Mouse (Mus musculus): ENCODE results near the gene Gpr61. TPM values are rescaled to one million over a fixed set of nuclear protein-coding genes. Genes with fewer than 3 reads are reported as not detected.

Gpr61 gene
- total and polyA plus RNA-seq, 3 experiments: 0.27 TPM; not detected in 2

GRCm38 (mm10) chr3:108147386-108148235 is 7.1 kb downstream of the Gpr61 start (continued):
- no peak for TF ChIP-seq USF2 (conservative IDR thresholded peaks at IDR 0.05; ENCODE audit: low read depth, low read length)

- Histone ChIP-seq H3K27me3 (replicated peaks) (no peaks in the 10 kb centered on the region), H3K9me3 (replicated peaks; ENCODE audit: low read length) (no peaks in the 10 kb centered on the region), H3K27ac (ENCODE audit: insufficient read depth, low read depth) (no peak overlapping the region), H3K4me1 (ENCODE audit: control insufficient read depth in 1 of 2, insufficient read depth in 2 of 2) (peaks cover 0 to 25% of the 10 kb centered on the region in 2 experiments; a peak in 2 of 4 replicates), H3K4me3 (replicated peaks in 1 of 3; ENCODE audit: low read depth in 2 of 3, low read length in 2 of 3, poor library complexity in 1 of 3) (peak overlapping the region; percentile 76 to 98 (median 94)), H3K9ac (ENCODE audit: insufficient read depth, low read depth) (peak overlapping the region; percentile 90), H3K4me2 (ENCODE audit: insufficient read depth, low read depth, poor library complexity, severe bottlenecking) (peak overlapping the region; percentile 96), H3K79me2 (replicated peaks; ENCODE audit: control insufficient read depth, extremely low read depth, insufficient read depth, poor library complexity, severe bottlenecking) (peaks cover 32% of the 10 kb centered on the region), H3K36me3 (replicated peaks in 1 of 2; ENCODE audit: control insufficient read depth in 1 of 2, insufficient read depth in 1 of 2, low read length in 1 of 2) (peaks cover 0 to 37% of the 10 kb centered on the region in 2 experiments)
- dilution Hi-C loops (cut with MboI; ENCODE audit: extremely low pct_ligation_motif_present, extremely low pct_unique_long_range_greater_than_20kb, low sequenced_read_pairs): no loop called here
- no peak for TF ChIP-seq CTCF (conservative IDR thresholded peaks at IDR 0.05 in 1 of 2, IDR thresholded peaks at IDR 0.05 in 1 of 2; ENCODE audit: low read depth in 2 of 2, low read length in 2 of 2)
- no peak for TF ChIP-seq PAX5 (IDR thresholded peaks at IDR 0.05; ENCODE audit: low read length)
- TF ChIP-seq NRF1 (IDR thresholded peaks at IDR 0.05; ENCODE audit: low read depth, low read length): no peak
- no peak for TF ChIP-seq ZMIZ1 (IDR thresholded peaks at IDR 0.05; ENCODE audit: low read depth, low read length)
- TF ChIP-seq TCF12 (IDR thresholded peaks at IDR 0.05; ENCODE audit: low read depth, low read length): no peak
- no peak for TF ChIP-seq JUND (conservative IDR thresholded peaks at IDR 0.05; ENCODE audit: low read depth, low read length)
- no peak for TF ChIP-seq JUN (IDR thresholded peaks at IDR 0.05; ENCODE audit: insufficient read depth, low read depth, low read length)
- TF ChIP-seq CHD2 (IDR thresholded peaks at IDR 0.05; ENCODE audit: low read length): no peak
- no peak for TF ChIP-seq MEF2A (IDR thresholded peaks at IDR 0.05; ENCODE audit: borderline replicate concordance, low read depth, low read length)
- TF ChIP-seq NELFE (IDR thresholded peaks at IDR 0.05; ENCODE audit: low read depth, low read length): no peak
- TF ChIP-seq TBP (conservative IDR thresholded peaks at IDR 0.05; ENCODE audit: low read depth, low read length): no peak
- TF ChIP-seq IRF4 (IDR thresholded peaks at IDR 0.05; ENCODE audit: low read depth, low read length): no peak
- in situ Hi-C loops (cut with MboI; ENCODE audit: low pct_ligation_motif_present, low pct_unique_long_range_greater_than_20kb, low sequenced_read_pairs): loop anchor here (5.0 to 10.0 kb wide), 2 partner anchors 64 to 212 kb away; partner anchors contain the start of gene Gstm7
- no peak for DNase-seq (ENCODE audit: extremely low read depth)
Observed at GRCm38 (mm10) chr3:108146671-108147070, 8.0 kb downstream of the Gpr61 start.

GRCm38 (mm10) chr3:108145534-108146445 is 8.9 kb downstream of the Gpr61 start, which contains the start of gene Gnai3:
TSS of gene Gnai3 (minus strand) at chr3:108146146.
- DNase-seq (ENCODE audit: extremely low read depth): peak; percentile 96
- peak; percentile 71; the same call in 1 of the 2 replicates for TF ChIP-seq IRF4 (IDR thresholded peaks at IDR 0.05; ENCODE audit: low read depth, low read length)
- TF ChIP-seq UBTF (IDR thresholded peaks at IDR 0.05; ENCODE audit: low read depth, low read length): peak; percentile 57; the same call in 1 of the 2 replicates
- no peak for TF ChIP-seq JUN (IDR thresholded peaks at IDR 0.05; ENCODE audit: insufficient read depth, low read depth, low read length)
- no peak for TF ChIP-seq SMC3 (IDR thresholded peaks at IDR 0.05; ENCODE audit: low read depth, low read length)
- TF ChIP-seq USF1 (IDR thresholded peaks at IDR 0.05; ENCODE audit: low read depth, low read length): no peak
- TF ChIP-seq MAFK (IDR thresholded peaks at IDR 0.05; ENCODE audit: insufficient replicate concordance, low read length): no peak
- TF ChIP-seq TCF12 (IDR thresholded peaks at IDR 0.05; ENCODE audit: low read depth, low read length): peak; percentile 94
- peak; percentile 84 for TF ChIP-seq MXI1 (IDR thresholded peaks at IDR 0.05; ENCODE audit: low read depth, low read length)
- TF ChIP-seq MAZ (IDR thresholded peaks at IDR 0.05; ENCODE audit: low read depth, low read length): no peak
- TF ChIP-seq EP300 (IDR thresholded peaks at IDR 0.05; ENCODE audit: low read length): no peak
- no peak for TF ChIP-seq GABPA (IDR thresholded peaks at IDR 0.05; ENCODE audit: insufficient replicate concordance, low read depth, low read length)
- peak; percentile 62; the same call in 1 of the 2 replicates for TF ChIP-seq MEF2A (IDR thresholded peaks at IDR 0.05; ENCODE audit: borderline replicate concordance, low read depth, low read length)
- no peak for TF ChIP-seq RAD21 (IDR thresholded peaks at IDR 0.05; ENCODE audit: low read depth, low read length)
- no peak for TF ChIP-seq USF2 (conservative IDR thresholded peaks at IDR 0.05; ENCODE audit: low read depth, low read length)
- peak; percentile 46; the same call in 1 of the 2 replicates for TF ChIP-seq CHD1 (IDR thresholded peaks at IDR 0.05; ENCODE audit: low read depth, low read length)
- TF ChIP-seq ELF1 (IDR thresholded peaks at IDR 0.05; ENCODE audit: low read depth, low read length): peak; percentile 89

More at GRCm38 (mm10) chr3:108145534-108146445, 8.9 kb downstream of the Gpr61 start, which contains the start of gene Gnai3:
- peaks cover 0 to 25% of the 10 kb centered on the region in 2 experiments; a peak in 2 of 4 replicates for H3K4me1 ChIP-seq (ENCODE audit: control insufficient read depth in 1 of 2, insufficient read depth in 2 of 2)
- H3K79me2 ChIP-seq (replicated peaks; ENCODE audit: control insufficient read depth, extremely low read depth, insufficient read depth, poor library complexity, severe bottlenecking): peaks cover 37% of the 10 kb centered on the region
- dilution Hi-C loops (cut with MboI; ENCODE audit: extremely low pct_ligation_motif_present, extremely low pct_unique_long_range_greater_than_20kb, low sequenced_read_pairs) (no loop called here), in situ Hi-C loops (cut with MboI; ENCODE audit: low pct_ligation_motif_present, low pct_unique_long_range_greater_than_20kb, low sequenced_read_pairs) (loop anchor here (5.0 to 10.0 kb wide), 2 partner anchors 63 to 211 kb away; partner anchors contain the start of gene Gstm7)
- H3K27me3 ChIP-seq (replicated peaks): no peaks in the 10 kb centered on the region
- H3K9me3 ChIP-seq (replicated peaks; ENCODE audit: low read length): no peaks in the 10 kb centered on the region
- peaks cover 0 to 37% of the 10 kb centered on the region in 2 experiments for H3K36me3 ChIP-seq (replicated peaks in 1 of 2; ENCODE audit: control insufficient read depth in 1 of 2, insufficient read depth in 1 of 2, low read length in 1 of 2)
- H3K9ac ChIP-seq (ENCODE audit: insufficient read depth, low read depth): peak within 1 kb of the TSS; percentile 90
- H3K4me3 ChIP-seq (replicated peaks in 1 of 3; ENCODE audit: low read depth in 2 of 3, low read length in 2 of 3, poor library complexity in 1 of 3): peak within 1 kb of the TSS; percentile 76 to 98 (median 94)
- peak within 1 kb of the TSS; percentile 96 for H3K4me2 ChIP-seq (ENCODE audit: insufficient read depth, low read depth, poor library complexity, severe bottlenecking)
- H3K27ac ChIP-seq (ENCODE audit: insufficient read depth, low read depth): peak within 1 kb of the TSS; percentile 72

Data from CH12.LX (cell line).